In the genomic region with DNA sequence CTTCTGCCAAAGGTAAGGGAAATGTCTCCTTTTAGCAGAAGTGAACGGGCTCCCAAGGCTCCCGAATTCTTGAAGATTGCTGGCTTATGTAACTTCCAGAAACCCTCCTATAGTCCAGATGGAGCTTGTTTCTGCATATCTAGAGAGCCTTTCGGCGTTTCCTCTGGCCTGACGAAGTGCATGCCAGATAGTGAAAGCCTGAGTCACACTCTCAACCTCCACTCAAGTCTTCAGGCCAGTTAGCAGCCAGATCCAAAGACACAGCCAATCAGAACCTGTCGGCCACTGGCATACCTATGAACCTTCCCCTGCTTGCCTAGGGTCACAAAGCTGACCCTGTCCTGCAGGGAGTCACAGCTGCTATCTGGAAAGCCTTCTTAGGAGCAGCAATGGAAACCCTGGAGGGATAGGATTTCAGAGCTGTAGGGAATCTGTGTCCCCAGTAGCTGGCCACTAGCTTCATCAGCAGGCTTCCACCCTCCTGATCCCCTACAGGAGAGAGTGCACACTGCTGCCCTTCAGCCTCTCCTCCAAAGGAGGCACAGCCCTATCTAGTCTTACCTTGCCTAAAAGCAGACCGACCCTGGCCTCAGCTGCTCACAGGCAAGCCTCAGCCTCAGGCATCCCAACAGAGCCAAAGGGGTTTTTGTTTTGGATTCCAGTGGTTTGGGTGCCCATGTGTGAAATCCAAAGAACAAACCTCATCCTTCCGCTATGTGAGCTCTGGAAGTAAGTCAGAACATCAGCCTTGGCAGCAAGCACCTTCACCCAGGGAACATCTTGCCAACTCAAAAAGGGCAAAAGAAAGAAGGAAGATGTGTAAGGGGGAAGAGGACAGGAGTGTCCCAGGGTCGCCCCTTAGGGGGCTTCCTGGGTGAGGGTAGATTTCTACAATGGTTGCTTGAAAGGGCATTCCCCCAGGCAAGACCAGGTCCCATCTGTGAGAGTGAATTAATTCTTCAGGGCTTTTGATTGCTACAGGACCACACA, we compare ENCODE assay signal across 10 mouse cellular contexts. TPM values are rescaled to one million over a fixed set of nuclear protein-coding genes. Genes with fewer than 3 reads are reported as not detected.
DNase-seq lines count a peak whose midpoint lies in the region; ATAC-seq and TF ChIP-seq lines count a peak whose summit lies in the region.
"Had no signal": no experiment of that assay in that cellular context is flagged by ENCODE, and none has a peak within 500 bp of the region (broad histone marks: within the 10 kb centered on the region; RNA-seq: fewer than 3 reads in every experiment).

No protein-coding gene starts in this region.

- no peaks in the 10 kb centered on the region for H3K36me3 ChIP-seq in stomach, postnatal 0 days (ENCODE audit: control insufficient read depth, insufficient read depth, low read length)
- H3K36me3 ChIP-seq: neural tube, embryonic 12.5 days had no signal

- peak; percentile 8; the same call in 1 of the 2 replicates for TF ChIP-seq CTCF in stomach, postnatal 0 days (IDR thresholded peaks at IDR 0.05; ENCODE audit: low read depth)

- ATAC-seq in stomach, postnatal 0 days (ENCODE audit: low FRiP score, low TSS enrichment) = peak; percentile 83

- H3K9me3 ChIP-seq in stomach, postnatal 0 days (ENCODE audit: control insufficient read depth, low read length) = no peaks in the 10 kb centered on the region
- H3K9me3 ChIP-seq: neural tube, embryonic 12.5 days had no signal

- no peak overlapping the region for H3K4me3 ChIP-seq in stomach, postnatal 0 days (ENCODE audit: low read depth, low read length)
- H3K4me3 ChIP-seq: neural tube, embryonic 12.5 days had no signal

- 0 out of 2 replicates have a peak, but pooled peaks cover 5% of the 10 kb centered on the region for H3K4me1 ChIP-seq in stomach, postnatal 0 days (replicated peaks; ENCODE audit: control insufficient read depth, insufficient read depth)
- H3K4me1 ChIP-seq: neural tube, embryonic 12.5 days had no signal

- H3K27me3 ChIP-seq in stomach, postnatal 0 days (ENCODE audit: control insufficient read depth, insufficient read depth, low read length) = no peaks in the 10 kb centered on the region
- H3K27me3 ChIP-seq: neural tube, embryonic 12.5 days had no signal

- no peak overlapping the region for H3K9ac ChIP-seq in stomach, postnatal 0 days (ENCODE audit: low read length)
- H3K9ac ChIP-seq: neural tube, embryonic 12.5 days had no signal

- WGBS in stomach, postnatal 0 days = 40% methylated on average over 9 of the region's 9 CpGs

- H3K27ac ChIP-seq in stomach, postnatal 0 days (replicated peaks) = peak overlapping the region; percentile 53
- H3K27ac ChIP-seq: neural tube, embryonic 12.5 days had no signal

- no peak overlapping the region for H3K4me2 ChIP-seq in stomach, postnatal 0 days (replicated peaks; ENCODE audit: low read depth)
- H3K4me2 ChIP-seq: neural tube, embryonic 12.5 days had no signal

- intact Hi-C loops in gastrocnemius, postnatal 14 days (cut with DNase I; ENCODE audit: low total_unique reads) = no loop called here
- intact Hi-C loops in heart, postnatal 25 days (cut with DNase I) = no loop called here

- TF ChIP-seq EP300 in stomach, postnatal 0 days (optimal IDR thresholded peaks at IDR 0.05) = no peak

- DNase-seq in gastrocnemius, postnatal 14 days = peak; percentile 30
- DNase-seq in gastrocnemius, postnatal 10 days = no peak
- peak; percentile 39 for DNase-seq in thymus, postnatal 14 days
- DNase-seq in thymus, adult 18-20 months = no peak
- DNase-seq in heart, postnatal 25 days (ENCODE audit: low spot score) = peak; percentile 12
- DNase-seq in stomach, postnatal 0 days (ENCODE audit: low spot score) = peak; percentile 45
- DNase-seq in thymus, postnatal 25 days = no peak
- no peak for DNase-seq in retina, postnatal 1 day
- DNase-seq: cerebellum, postnatal 14 days had no signal

RNA-seq across cellular contexts. Expression of gene Brwd1, which starts 9.5 kb away (rescaled TPM):
- 10 to 100 TPM; 65.9 to 72.2 TPM for total RNA-seq in gastrocnemius, postnatal 14 days (2021)
- total RNA-seq in gastrocnemius, postnatal 10 days (2021) = 10 to 100 TPM; 86.5 to 98.7 TPM
- total RNA-seq in heart, postnatal 25 days (2021) = 10 to 100 TPM; 72.0 to 78.2 TPM
- polyA plus RNA-seq in stomach, postnatal 0 days (2015; fragmentation: Nextera tagmentation; extraction: Ambion mirVana) = 29.1 and 31.6 TPM in 2 replicates

RNA-seq across cellular contexts. Expression of gene Hmgn1, which starts 35.7 kb away (rescaled TPM):
- 10 to 100 TPM; 34.2 to 66.6 TPM for total RNA-seq in gastrocnemius, postnatal 14 days (2021)
- 100 to 1,000 TPM in 1 of 2 experiments, 10 to 100 TPM in 1; 89.4 to 103 TPM for total RNA-seq in gastrocnemius, postnatal 10 days (2021)
- 10 to 100 TPM; 52.9 to 56.6 TPM for total RNA-seq in heart, postnatal 25 days (2021)
- 334 and 365 TPM in 2 replicates for polyA plus RNA-seq in stomach, postnatal 0 days (2015; fragmentation: Nextera tagmentation; extraction: Ambion mirVana)

RNA-seq across cellular contexts. Expression of gene Wrb, which starts 53.4 kb away (rescaled TPM):
- total RNA-seq in gastrocnemius, postnatal 14 days (2021) = 1 to 10 TPM; 6.5 to 7.8 TPM
- total RNA-seq in gastrocnemius, postnatal 10 days (2021) = 10 to 100 TPM in 1 of 2 experiments, 1 to 10 TPM in 1; 9.6 to 12.1 TPM
- 10 to 100 TPM; 14.6 to 15.8 TPM for total RNA-seq in heart, postnatal 25 days (2021)
- 29.9 and 33.1 TPM in 2 replicates for polyA plus RNA-seq in stomach, postnatal 0 days (2015; fragmentation: Nextera tagmentation; extraction: Ambion mirVana)

Comparison
In these comparisons a context has a peak if more than half of its experiments do, and no peak if none do; other contexts are left out.
1. DNase-seq: peak in gastrocnemius, postnatal 14 days (single experiment), thymus, postnatal 14 days (single experiment), heart, postnatal 25 days (single experiment) and stomach, postnatal 0 days (single experiment); none in gastrocnemius, postnatal 10 days (single experiment), thymus, adult 18-20 months (0 of 2), thymus, postnatal 25 days (single experiment) and retina, postnatal 1 day (single experiment).